In the genomic region with DNA sequence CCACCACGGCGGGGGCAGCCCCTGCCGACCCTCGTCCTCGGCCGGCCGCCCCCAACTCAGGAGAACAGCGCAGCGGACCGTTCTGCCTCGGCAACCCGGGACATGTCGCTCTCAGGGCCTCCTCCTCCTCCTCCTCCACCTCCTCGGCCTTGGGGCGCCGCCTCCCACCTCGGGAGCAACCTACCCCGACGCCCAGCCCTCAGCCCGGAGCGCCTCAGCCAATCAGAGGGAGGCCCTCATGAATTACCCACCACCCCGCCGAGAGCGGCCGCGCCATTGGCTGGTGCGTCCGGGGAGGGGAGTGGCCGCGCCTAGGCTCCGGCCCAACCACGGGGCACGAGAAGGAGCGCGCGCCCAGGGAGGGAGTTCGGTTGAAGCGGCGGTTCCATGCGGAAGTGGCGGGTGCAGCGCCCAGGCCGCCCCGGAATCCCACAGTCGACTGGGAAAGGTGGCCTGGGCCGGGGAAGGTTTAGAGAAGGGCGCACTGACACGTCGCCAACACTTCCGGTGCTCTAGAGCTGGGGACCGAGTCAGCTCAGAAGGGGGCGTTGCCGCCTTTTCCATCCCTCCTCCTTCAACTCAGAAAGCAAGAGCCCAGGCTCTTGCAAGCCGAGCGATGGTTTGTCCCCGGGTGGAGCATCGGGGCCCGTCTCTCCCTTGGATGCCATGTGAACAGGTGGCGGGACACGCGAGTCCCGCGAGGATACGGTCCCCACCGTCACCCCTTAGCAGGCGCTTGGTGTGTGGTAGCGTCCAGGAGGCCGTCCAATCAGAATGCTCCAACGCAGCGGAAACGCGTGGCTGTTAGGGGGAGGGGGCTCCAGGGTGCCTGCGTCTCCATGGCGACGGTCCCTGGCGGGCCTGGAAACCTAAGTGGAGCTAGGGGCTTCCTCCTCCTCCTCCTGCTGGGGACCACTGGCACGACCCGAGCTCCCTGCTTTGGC, we compare ENCODE assay signal across 8 mouse cellular contexts. TPM values are rescaled to one million over a fixed set of nuclear protein-coding genes. Genes with fewer than 3 reads are reported as not detected.
DNase-seq lines count a peak whose midpoint lies in the region; ATAC-seq lines count a peak whose summit lies in the region.

TSS of gene Mlec (minus strand) at position 140 of the 944 bp plus-strand sequence.

- H3K36me3 ChIP-seq in megakaryocyte, embryonic 14.5 days (replicated peaks; ENCODE audit: low read length) = peaks cover 15% of the 10 kb centered on the region

- ATAC-seq in common myeloid progenitor, adult 5-6 weeks (replicated peaks; ENCODE audit: low read depth, poor library complexity, severe bottlenecking) = peak; percentile 75

- no peaks in the 10 kb centered on the region for H3K9me3 ChIP-seq in megakaryocyte, embryonic 14.5 days

- H3K4me1 ChIP-seq in megakaryocyte, embryonic 14.5 days = peaks cover 75% of the 10 kb centered on the region

- H3K27me3 ChIP-seq in megakaryocyte, embryonic 14.5 days (replicated peaks) = no peaks in the 10 kb centered on the region

- DNase-seq in ZHBTc4 (ENCODE audit: low read depth, low spot score) = peak; percentile 100
- peak; percentile 97 to 98 for DNase-seq in gastrocnemius, adult 8-10 months (ENCODE audit: low spot score in 2 of 2)
- peak; percentile 97 for DNase-seq in hindlimb bud, embryonic 11.5 days (ENCODE audit: extremely low spot score, low read depth, low spot score)
- peak; percentile 97 to 98 for DNase-seq in left cerebral cortex, adult 8-10 months (ENCODE audit: low spot score in 2 of 2)
- peak; percentile 99 for DNase-seq in right cerebral cortex, postnatal 10 days (ENCODE audit: low spot score in 2 of 2)
- DNase-seq in urinary bladder, postnatal 25 days (ENCODE audit: low spot score) = peak; percentile 96

- H3K4me3 ChIP-seq in megakaryocyte, embryonic 14.5 days (replicated peaks) = peak within 1 kb of the TSS; percentile 97

RNA-seq across cellular contexts. Expression of gene Mlec, which starts in this region (rescaled TPM):
- total RNA-seq in common myeloid progenitor, adult 5-6 weeks (2017) = 186 and 210 TPM in 2 replicates
- total RNA-seq in gastrocnemius, adult 8-10 months (2022) = 100 to 1,000 TPM; 140 to 220 (median 197) TPM
- 10 to 100 TPM; 66.1 to 84.8 (median 72.3) TPM for total RNA-seq in left cerebral cortex, adult 8-10 months (2022)
- polyA plus RNA-seq in megakaryocyte, embryonic 14.5 days (2012; ENCODE audit: insufficient read depth, low replicate concordance) = 69.9 and 84.4 TPM in 2 replicates

Comparison
In these comparisons a context has a peak if more than half of its experiments do, and no peak if none do; other contexts are left out.
1. Peak in every context shown above with its lines: DNase-seq, ATAC-seq and H3K4me3 ChIP-seq.